Comparison of ENCODE assay signal across 25 mouse cellular contexts in the genomic region with DNA sequence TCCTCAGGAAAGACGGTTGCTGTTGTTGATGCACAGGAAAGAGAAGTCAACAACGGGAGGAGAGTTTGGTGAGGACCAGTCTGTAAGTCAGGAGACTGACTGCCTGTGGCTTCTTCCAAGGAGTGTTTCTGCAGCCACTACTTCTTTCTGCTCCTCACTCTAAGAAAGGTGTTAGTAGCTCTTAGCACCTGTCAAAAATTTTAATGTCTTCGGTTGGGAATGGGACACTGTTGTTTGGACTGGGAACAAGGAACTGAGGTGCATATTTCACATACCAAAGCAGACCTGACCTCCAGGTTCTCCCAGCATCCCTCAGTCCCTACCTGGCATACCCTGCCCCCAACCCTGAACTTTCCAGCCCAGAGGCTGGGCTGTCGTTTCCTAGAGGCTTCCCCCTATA. TPM values are rescaled to one million over a fixed set of nuclear protein-coding genes. Genes with fewer than 3 reads are reported as not detected.
DNase-seq lines count a peak whose midpoint lies in the region; ATAC-seq and TF ChIP-seq lines count a peak whose summit lies in the region.
"Had no signal": no experiment of that assay in that cellular context is flagged by ENCODE, and none has a peak within 500 bp of the region (broad histone marks: within the 10 kb centered on the region; RNA-seq: fewer than 3 reads in every experiment).

No protein-coding gene starts in this region.

- no peak overlapping the region for H3K4me3 ChIP-seq in kidney, adult 2 months (ENCODE audit: insufficient read depth, low read depth, low read length)
- no peak overlapping the region for H3K4me3 ChIP-seq in kidney, embryonic 16.5 days (ENCODE audit: low read length)
- H3K4me3 ChIP-seq: embryonic facial prominence, embryonic 10.5 days; embryonic facial prominence, embryonic 12.5 days; forebrain, embryonic 13.5 days; forebrain, embryonic 15.5 days had no signal

- no peak overlapping the region for H3K4me2 ChIP-seq in kidney, embryonic 16.5 days (replicated peaks; ENCODE audit: low read depth, low read length)
- H3K4me2 ChIP-seq: embryonic facial prominence, embryonic 12.5 days; forebrain, embryonic 13.5 days; forebrain, embryonic 15.5 days had no signal

- H3K9me3 ChIP-seq in kidney, embryonic 16.5 days (ENCODE audit: low read length) = peaks cover 3% of the 10 kb centered on the region
- H3K9me3 ChIP-seq: forebrain, embryonic 13.5 days; forebrain, embryonic 15.5 days had no signal

- peaks cover 3% of the 10 kb centered on the region; the same call in 1 of the 2 replicates for H3K4me1 ChIP-seq in kidney, adult 2 months (ENCODE audit: control insufficient read depth, insufficient read depth, low read length)
- peaks cover 5% of the 10 kb centered on the region for H3K4me1 ChIP-seq in kidney, embryonic 16.5 days (ENCODE audit: insufficient read depth, low read length)
- H3K4me1 ChIP-seq: embryonic facial prominence, embryonic 12.5 days had no signal

- no peak for TF ChIP-seq CTCF in kidney, adult 2 months (conservative IDR thresholded peaks at IDR 0.05; ENCODE audit: insufficient read depth, insufficient read length, low read depth, low read length)

- WGBS in kidney, adult 2 months = 63% methylated on average over 4 of the region's 4 CpGs
- 73% methylated on average over 4 of the region's 4 CpGs for WGBS in kidney, embryonic 16.5 days

- ATAC-seq in kidney, embryonic 16.5 days (ENCODE audit: low FRiP score, low TSS enrichment) = no peak
- ATAC-seq: CD4-positive, CD25-positive, alpha-beta regulatory T cell, adult 4 months; forebrain, embryonic 13.5 days; forebrain, embryonic 15.5 days; forebrain, postnatal 0 days; Patski had no signal

- H3K27me3 ChIP-seq in kidney, adult 2 months (replicated peaks; ENCODE audit: control insufficient read depth, insufficient read depth, low read length) = no peaks in the 10 kb centered on the region
- H3K27me3 ChIP-seq in kidney, embryonic 16.5 days (ENCODE audit: insufficient read depth, low read length) = no peaks in the 10 kb centered on the region
- H3K27me3 ChIP-seq: CH12.LX; embryonic facial prominence, embryonic 12.5 days; forebrain, embryonic 13.5 days; forebrain, embryonic 15.5 days; Patski had no signal

- H3K27ac ChIP-seq in kidney, adult 2 months (ENCODE audit: insufficient read depth, low read depth, low read length) = peak overlapping the region; percentile 23; the same call in 1 of the 2 replicates
- H3K27ac ChIP-seq in kidney, embryonic 16.5 days (ENCODE audit: low read length) = no peak overlapping the region
- H3K27ac ChIP-seq: embryonic facial prominence, embryonic 10.5 days; embryonic facial prominence, embryonic 12.5 days; forebrain, embryonic 13.5 days; forebrain, embryonic 15.5 days had no signal

- DNase-seq in kidney, adult 2 months = peak; percentile 17
- peak; percentile 59 for DNase-seq in ES-CJ7 (ENCODE audit: low read depth, low spot score)
- DNase-seq in R1 (ENCODE audit: low read depth, low spot score) = peak; percentile 59
- DNase-seq in spleen, postnatal 10 days (ENCODE audit: low spot score in 2 of 2) = no peak
- DNase-seq in heart, adult 9 months (ENCODE audit: low spot score in 2 of 2) = no peak
- DNase-seq: adrenal gland, adult 2 months; adrenal gland, postnatal 10 days; adrenal gland, postnatal 25 days; B cell, adult 2 months; cerebellum, adult 11 months; cerebellum, adult 18-20 months; cerebellum, adult 8-10 months; cerebellum, adult 9-11 months; cerebellum, postnatal 14 days; cerebellum, postnatal 36 days; forebrain, postnatal 0 days had no signal

- TF ChIP-seq POLR2A in kidney, adult 2 months (IDR thresholded peaks at IDR 0.05; ENCODE audit: low read depth, low read length) = no peak

- H3K36me3 ChIP-seq in kidney, adult 2 months (ENCODE audit: control insufficient read depth, insufficient read depth, low read length) = no peaks in the 10 kb centered on the region
- H3K36me3 ChIP-seq in kidney, embryonic 16.5 days (ENCODE audit: insufficient read depth, low read length) = no peaks in the 10 kb centered on the region
- H3K36me3 ChIP-seq: embryonic facial prominence, embryonic 10.5 days; embryonic facial prominence, embryonic 12.5 days; forebrain, embryonic 15.5 days; G1E had no signal

- H3K9ac ChIP-seq in kidney, embryonic 16.5 days (replicated peaks; ENCODE audit: low read length) = no peak overlapping the region
- H3K9ac ChIP-seq: embryonic facial prominence, embryonic 12.5 days; forebrain, embryonic 13.5 days; forebrain, embryonic 15.5 days; forebrain, postnatal 0 days had no signal

RNA-seq across cellular contexts. Expression of a gene that starts 21.7 kb away (rescaled TPM):
- polyA plus RNA-seq in kidney, adult 2 months (2012; rRNA removed) = 3.5 and 4.4 TPM in 2 replicates
- 5.0 and 5.2 TPM in 2 replicates for polyA plus RNA-seq in kidney, embryonic 16.5 days (2015; fragmentation: Nextera tagmentation; extraction: Ambion mirVana)
- polyA plus RNA-seq: G1E had no signal

RNA-seq across cellular contexts. Expression of a gene that starts 48.3 kb away (rescaled TPM):
- polyA plus RNA-seq in kidney, adult 2 months (2012; rRNA removed) = 22.9 and 24.9 TPM in 2 replicates
- polyA plus RNA-seq in kidney, embryonic 16.5 days (2015; fragmentation: Nextera tagmentation; extraction: Ambion mirVana) = 15.7 and 35.9 TPM in 2 replicates

Comparison
In these comparisons a context has a peak if more than half of its experiments do, and no peak if none do; other contexts are left out.
1. DNase-seq: peak in kidney, adult 2 months (single experiment), ES-CJ7 (single experiment) and R1 (single experiment); none in spleen, postnatal 10 days (0 of 2) and heart, adult 9 months (0 of 2).